Mouse (Mus musculus) forebrain, embryonic 13.5 days (tissue): ENCODE data around the gene Zfp408. TPM values are rescaled to one million over a fixed set of nuclear protein-coding genes. Genes with fewer than 3 reads are reported as not detected.
"Not testable (repeated sequence)": the region's sequence is repeated elsewhere in the genome, so short reads cannot be mapped to it uniquely, and the experiment has no call there.

ENCODE experiments used
- ATAC-seq: fragments of 200-750 bp; cut with Nextera tagmentation; 2 replicates; pipeline ENCODE4 v1.8.0; 2017
- H3K27ac ChIP-seq: fragments of 300-500 bp; sonication (generic); 2 replicates; pipeline ENCODE4 v1.5.1; 2015; ENCODE audit warnings: inconsistent platforms, mild to moderate bottlenecking, moderate library complexity
- H3K27me3 ChIP-seq: fragments of 300-500 bp; sonication (generic); 2 replicates; pipeline ENCODE4 v1.6.1; 2015; ENCODE audit warnings: mild to moderate bottlenecking, inconsistent platforms
- H3K36me3 ChIP-seq: fragments of 300-500 bp; sonication (generic); 2 replicates; pipeline ENCODE4 v1.6.1; 2015; ENCODE audit warnings: mild to moderate bottlenecking, inconsistent platforms; ENCODE audit not compliant: poor library complexity, severe bottlenecking
- H3K4me1 ChIP-seq: fragments of 300-500 bp; sonication (generic); 2 replicates; pipeline ENCODE4 v1.6.1; 2015; ENCODE audit warnings: inconsistent platforms
- H3K4me2 ChIP-seq: fragments of 300-500 bp; sonication (generic); 2 replicates; pipeline ENCODE4 v1.6.1; 2015; ENCODE audit warnings: inconsistent platforms, mild to moderate bottlenecking, moderate library complexity
- H3K4me3 ChIP-seq: fragments of 300-500 bp; sonication (generic); 2 replicates; pipeline ENCODE4 v1.5.1; 2015; ENCODE audit warnings: mild to moderate bottlenecking, inconsistent platforms
- H3K9ac ChIP-seq: fragments of 300-500 bp; sonication (generic); 2 replicates; pipeline ENCODE4 v1.6.1; 2015; ENCODE audit warnings: mild to moderate bottlenecking, inconsistent platforms
- H3K9me3 ChIP-seq: fragments of 300-500 bp; sonication (generic); replicated peaks from 2 replicates; pipeline ENCODE4 v1.6.1; 2016; ENCODE audit warnings: inconsistent platforms
- WGBS: fragments of 180-500 bp; shearing (Covaris S2); methylation state at CpG from one replicate; pipeline ENCODE4 v1.1.7; 2015; 5-methylcytosine and 5-hydroxymethylcytosine counted together
- polyA plus RNA-seq: library from polyadenylated mRNA; unstranded; fragments of >200 nt; fragmentation: Nextera tagmentation; extraction: Ambion mirVana; gene quantifications from 2 replicates; pipeline ENCODE4 v1.2.1, GENCODE M21; 2015

Gene Zfp408
- polyA plus RNA-seq, 1 experiment from 2014 or later: 13.0 TPM

- Histone ChIP-seq H3K4me1 (no peaks in the 10 kb centered on the region), H3K9me3 (no peaks in the 10 kb centered on the region), H3K27me3 (no peaks in the 10 kb centered on the region), H3K9ac (no peak overlapping the region), H3K27ac (no peak overlapping the region), H3K36me3 (no peaks in the 10 kb centered on the region), H3K4me3 (no peak overlapping the region), H3K4me2 (no peak overlapping the region)
- whole genome bisulfite sequencing: 86% methylated on average over 5 of the region's 5 CpGs
- ATAC-seq: no peak
Observed at GRCm38 (mm10) chr2:91632316-91632715, 17.3 kb downstream of the Zfp408 start.

- no peak for ATAC-seq
Observed at GRCm38 (mm10) chr2:91631826-91632225, 17.8 kb downstream of the Zfp408 start.

GRCm38 (mm10) chr2:91630384-91630783 lies 19.2 kb downstream of the Zfp408 start:
- WGBS: 89% methylated on average over 12 of the region's 12 CpGs
- H3K4me3 ChIP-seq: no peak overlapping the region
- peaks cover 3% of the 10 kb centered on the region; the same call in 1 of the 2 replicates for H3K36me3 ChIP-seq
- no peaks in the 10 kb centered on the region for H3K27me3 ChIP-seq
- no peaks in the 10 kb centered on the region for H3K9me3 ChIP-seq
- H3K9ac ChIP-seq: no peak overlapping the region
- H3K4me2 ChIP-seq: no peak overlapping the region
- H3K27ac ChIP-seq: no peak overlapping the region
- H3K4me1 ChIP-seq: no peaks in the 10 kb centered on the region
- ATAC-seq: no peak

More at GRCm38 (mm10) chr2:91631826-91632225, 17.8 kb downstream of the Zfp408 start:
- no peak overlapping the region for H3K27ac ChIP-seq
- H3K4me2 ChIP-seq: no peak overlapping the region
- H3K36me3 ChIP-seq: no peaks in the 10 kb centered on the region
- no peaks in the 10 kb centered on the region for H3K27me3 ChIP-seq
- H3K4me1 ChIP-seq: no peaks in the 10 kb centered on the region
- no peak overlapping the region for H3K4me3 ChIP-seq
- no peaks in the 10 kb centered on the region for H3K9me3 ChIP-seq
- 84% methylated on average over 5 of the region's 5 CpGs for WGBS
- no peak overlapping the region for H3K9ac ChIP-seq

- Histone ChIP-seq H3K27ac (no peak overlapping the region), H3K4me3 (no peak overlapping the region), H3K9me3 (no peaks in the 10 kb centered on the region), H3K4me2 (no peak overlapping the region), H3K4me1 (no peaks in the 10 kb centered on the region), H3K9ac (no peak overlapping the region), H3K36me3 (peaks cover 5% of the 10 kb centered on the region; the same call in 1 of the 2 replicates), H3K27me3 (no peaks in the 10 kb centered on the region)
- no peak for ATAC-seq
- 82% methylated on average over 18 of the region's 18 CpGs for WGBS
Observed at GRCm38 (mm10) chr2:91629682-91630081, 19.9 kb downstream of the Zfp408 start.

- 92% methylated on average over 8 of the region's 8 CpGs for WGBS
- H3K9ac ChIP-seq: no peak overlapping the region
- no peak for ATAC-seq
- peaks cover 17% of the 10 kb centered on the region for H3K36me3 ChIP-seq
- no peaks in the 10 kb centered on the region for H3K27me3 ChIP-seq
- no peak overlapping the region for H3K27ac ChIP-seq
- H3K9me3 ChIP-seq: no peaks in the 10 kb centered on the region
- no peaks in the 10 kb centered on the region for H3K4me1 ChIP-seq
- H3K4me2 ChIP-seq: no peak overlapping the region
- H3K4me3 ChIP-seq: no peak overlapping the region
Observed at GRCm38 (mm10) chr2:91628171-91628570, 21.4 kb downstream of the Zfp408 start.

- H3K4me1 ChIP-seq: no peaks in the 10 kb centered on the region
- no peak overlapping the region for H3K4me2 ChIP-seq
- H3K4me3 ChIP-seq: no peak overlapping the region
- 82% methylated on average over 5 of the region's 5 CpGs for WGBS
- no peaks in the 10 kb centered on the region for H3K27me3 ChIP-seq
- ATAC-seq: no peak
- H3K27ac ChIP-seq: no peak overlapping the region
- no peaks in the 10 kb centered on the region for H3K9me3 ChIP-seq
- no peak overlapping the region for H3K9ac ChIP-seq
- H3K36me3 ChIP-seq: peaks cover 23% of the 10 kb centered on the region
Observed at GRCm38 (mm10) chr2:91627486-91627885, 22.1 kb downstream of the Zfp408 start.

- peaks cover 65% of the 10 kb centered on the region for H3K36me3 ChIP-seq
- H3K4me2 ChIP-seq, ATAC-seq, H3K9me3 ChIP-seq, H3K4me3 ChIP-seq, H3K27ac ChIP-seq, H3K4me1 ChIP-seq, H3K27me3 ChIP-seq, H3K9ac ChIP-seq: not testable (repeated sequence)
- 94% methylated on average over 7 of the region's 7 CpGs for WGBS
Observed at GRCm38 (mm10) chr2:91623366-91623765, 26.2 kb downstream of the Zfp408 start.

- no peaks in the 10 kb centered on the region for H3K4me1 ChIP-seq
- no peak overlapping the region for H3K4me3 ChIP-seq
- no peak overlapping the region for H3K4me2 ChIP-seq
- H3K9me3 ChIP-seq: no peaks in the 10 kb centered on the region
- 91% methylated on average over 5 of the region's 5 CpGs for WGBS
- no peak overlapping the region for H3K27ac ChIP-seq
- no peaks in the 10 kb centered on the region for H3K27me3 ChIP-seq
- peaks cover 75% of the 10 kb centered on the region for H3K36me3 ChIP-seq
- H3K9ac ChIP-seq: no peak overlapping the region
- no peak for ATAC-seq
Observed at GRCm38 (mm10) chr2:91622356-91622755, 27.2 kb downstream of the Zfp408 start.

GRCm38 (mm10) chr2:91609370-91609769 lies 40.2 kb downstream of the Zfp408 start:
- H3K36me3 ChIP-seq: peaks cover 79% of the 10 kb centered on the region
- H3K9me3 ChIP-seq, H3K4me3 ChIP-seq, ATAC-seq, H3K4me2 ChIP-seq, H3K4me1 ChIP-seq, H3K9ac ChIP-seq, H3K27ac ChIP-seq, H3K27me3 ChIP-seq: not testable (repeated sequence)

GRCm38 (mm10) chr2:91602389-91602788 lies 47.2 kb downstream of the Zfp408 start:
- no peak overlapping the region for H3K4me2 ChIP-seq
- 93% methylated on average over 4 of the region's 4 CpGs for WGBS
- peaks cover 87% of the 10 kb centered on the region for H3K36me3 ChIP-seq

GRCm38 (mm10) chr2:91600475-91600874 lies 49.1 kb downstream of the Zfp408 start:
- H3K4me2 ChIP-seq: no peak overlapping the region
- ATAC-seq: no peak
- H3K4me3 ChIP-seq: no peak overlapping the region
- H3K9me3 ChIP-seq: no peaks in the 10 kb centered on the region
- H3K4me1 ChIP-seq: no peaks in the 10 kb centered on the region
- no peaks in the 10 kb centered on the region for H3K27me3 ChIP-seq
- H3K9ac ChIP-seq: no peak overlapping the region
- peaks cover 86% of the 10 kb centered on the region for H3K36me3 ChIP-seq
- H3K27ac ChIP-seq: no peak overlapping the region
- WGBS: 95% methylated on average over 4 of the region's 4 CpGs

More at GRCm38 (mm10) chr2:91602389-91602788, 47.2 kb downstream of the Zfp408 start:
- H3K4me3 ChIP-seq: no peak overlapping the region
- no peak for ATAC-seq
- no peak overlapping the region for H3K9ac ChIP-seq
- H3K4me1 ChIP-seq: no peaks in the 10 kb centered on the region
- H3K9me3 ChIP-seq: no peaks in the 10 kb centered on the region
- H3K27ac ChIP-seq: no peak overlapping the region
- no peaks in the 10 kb centered on the region for H3K27me3 ChIP-seq
